Mouse (Mus musculus) megakaryocyte, embryonic 14.5 days (primary cell): ENCODE measurements at regions not wholly inside any gene's neighbourhood (a gene's known extent, or its start where the extent isn't known, plus 50 kb on each side); places are given as distances from the start of the nearest gene placed in this dataset.
"Not testable (repeated sequence)": the region's sequence is repeated elsewhere in the genome, so short reads cannot be mapped to it uniquely, and the experiment has no call there.

Experiments
- FLI1 ChIP-seq: IDR thresholded peaks from 2 replicates; pipeline ENCODE4 v1.6.1; 2012; ENCODE audit warnings: low read length, inconsistent platforms, mixed read lengths
- GATA1 ChIP-seq: IDR thresholded peaks from 3 replicates; pipeline ENCODE4 v1.6.1; 2012; ENCODE audit warnings: mixed read lengths, low read length, inconsistent platforms, borderline replicate concordance

- TF ChIP-seq FLI1, GATA1: not testable (repeated sequence)
Observed at GRCm38 (mm10) chr13:70276884-70277378, 360.5 kb downstream of the Ice1 start.
